Mouse (Mus musculus) C2C12 (cell line): Measurements from ENCODE around the gene Rsph3b. TPM values are rescaled to one million over a fixed set of nuclear protein-coding genes. Genes with fewer than 3 reads are reported as not detected.
"Not testable (repeated sequence)": the region's sequence is repeated elsewhere in the genome, so short reads cannot be mapped to it uniquely, and the experiment has no call there.

ENCODE experiments used
- H3K27me3 ChIP-seq: one replicate; pipeline ENCODE4 v1.6.1; 2011; ENCODE audit not compliant: control insufficient read depth, insufficient read depth, insufficient read length
- H3K36me3 ChIP-seq: one replicate; pipeline ENCODE4 v1.6.1; 2011; ENCODE audit not compliant: control insufficient read depth, insufficient read depth
- H3K4me3 ChIP-seq: one replicate; pipeline ENCODE4 v1.5.1; 2011; ENCODE audit warnings: mild to moderate bottlenecking, control low read depth; ENCODE audit not compliant: poor library complexity, insufficient read depth, severe bottlenecking
- H3K79me2 ChIP-seq: one replicate; pipeline ENCODE4 v1.6.1; 2011; ENCODE audit not compliant: control insufficient read depth, insufficient read depth
- H3K79me3 ChIP-seq: one replicate; pipeline ENCODE4 v1.6.1; 2011; ENCODE audit warnings: low read depth, control low read depth
- H3ac ChIP-seq: one replicate; pipeline ENCODE3; 2011; ENCODE audit warnings: low read depth; ENCODE audit not compliant: control insufficient read depth, insufficient read length
- polyA plus RNA-seq: library from polyadenylated mRNA; unstranded; fragments of >200 nt; fragmentation: generic; extraction: Trizol; gene quantifications from one replicate; pipeline ENCODE4 v1.2.1, GENCODE M21; 2012; ENCODE audit warnings: missing spikeins

Rsph3b gene
- polyA plus RNA-seq, 1 experiment: 11.5 TPM

GRCm38 (mm10) chr17:6948769-6949228, 317 bp upstream of the Rsph3b start:
- not testable (repeated sequence) for H3K79me2 ChIP-seq, H3K36me3 ChIP-seq, H3K27me3 ChIP-seq, H3K79me3 ChIP-seq, H3ac ChIP-seq
- peak overlapping the region; percentile 19 for H3K4me3 ChIP-seq

GRCm38 (mm10) chr17:6947637-6947983, 872 bp downstream of the Rsph3b start:
- not testable (repeated sequence) for H3K27me3 ChIP-seq, H3K36me3 ChIP-seq, H3K79me3 ChIP-seq, H3K4me3 ChIP-seq, H3ac ChIP-seq, H3K79me2 ChIP-seq

GRCm38 (mm10) chr17:6942560-6942959, 5.9 kb downstream of the Rsph3b start:
- H3K4me3 ChIP-seq, H3ac ChIP-seq, H3K79me3 ChIP-seq, H3K36me3 ChIP-seq, H3K27me3 ChIP-seq, H3K79me2 ChIP-seq: not testable (repeated sequence)

GRCm38 (mm10) chr17:6931625-6932024, 16.9 kb downstream of the Rsph3b start:
- not testable (repeated sequence) for H3K4me3 ChIP-seq, H3K79me3 ChIP-seq, H3ac ChIP-seq, H3K36me3 ChIP-seq, H3K79me2 ChIP-seq, H3K27me3 ChIP-seq

GRCm38 (mm10) chr17:6920351-6920894, 28.1 kb downstream of the Rsph3b start:
- H3K27me3 ChIP-seq, H3K36me3 ChIP-seq, H3ac ChIP-seq, H3K79me2 ChIP-seq, H3K4me3 ChIP-seq, H3K79me3 ChIP-seq: not testable (repeated sequence)

- H3K36me3 ChIP-seq, H3K79me2 ChIP-seq, H3ac ChIP-seq, H3K79me3 ChIP-seq, H3K27me3 ChIP-seq, H3K4me3 ChIP-seq: not testable (repeated sequence)
Measured at GRCm38 (mm10) chr17:6919388-6919787, 29.1 kb downstream of the Rsph3b start.

- H3K36me3 ChIP-seq, H3K4me3 ChIP-seq, H3K79me2 ChIP-seq, H3K79me3 ChIP-seq, H3ac ChIP-seq, H3K27me3 ChIP-seq: not testable (repeated sequence)
Measured at GRCm38 (mm10) chr17:6915282-6915681, 33.2 kb downstream of the Rsph3b start.

- not testable (repeated sequence) for H3K36me3 ChIP-seq, H3K27me3 ChIP-seq, H3ac ChIP-seq, H3K79me2 ChIP-seq, H3K4me3 ChIP-seq, H3K79me3 ChIP-seq
Measured at GRCm38 (mm10) chr17:6914066-6914465, 34.4 kb downstream of the Rsph3b start.

- not testable (repeated sequence) for H3K27me3 ChIP-seq, H3ac ChIP-seq, H3K36me3 ChIP-seq, H3K79me2 ChIP-seq, H3K4me3 ChIP-seq, H3K79me3 ChIP-seq
Measured at GRCm38 (mm10) chr17:6900361-6900760, 48.1 kb downstream of the Rsph3b start.

- not testable (repeated sequence) for H3K4me3 ChIP-seq, H3ac ChIP-seq, H3K27me3 ChIP-seq, H3K79me2 ChIP-seq, H3K36me3 ChIP-seq, H3K79me3 ChIP-seq
Measured at GRCm38 (mm10) chr17:6897996-6898562, 50.4 kb downstream of the Rsph3b start.
